Mouse (Mus musculus) liver, adult 10 weeks (tissue): ENCODE measurements around the gene Olfr1090. TPM values are rescaled to one million over a fixed set of nuclear protein-coding genes. Genes with fewer than 3 reads are reported as not detected.

Source experiments
- polyA plus RNA-seq: library from polyadenylated mRNA; stranded (reverse); fragments of 350-450 nt; fragmentation: Illumina TruSeq; extraction: RNeasy Lipid Tissue Mini Kit (QIAGEN cat#74804); gene quantifications from one replicate; pipeline ENCODE4 v1.2.3, GENCODE M21; 2014; ENCODE audit warnings: low read depth, low replicate concordance

The Olfr1090 gene
- polyA plus RNA-seq = not detected

GRCm38 (mm10) chr2:86758893-86759292 is at the start of gene Olfr1090:
TSS of gene Olfr1090 (minus strand) at chr2:86758993.

GRCm38 (mm10) chr2:86782179-86782578 is 23.4 kb upstream of the Olfr1090 start, which contains the start of gene Olfr1093:
TSS of gene Olfr1093 (plus strand) at chr2:86782479.

GRCm38 (mm10) chr2:86733601-86734000 is 25.2 kb downstream of the Olfr1090 start, which contains the start of gene Olfr1089:
TSS of gene Olfr1089 (minus strand) at chr2:86733701.

Other genes with a start within 250 kb of the Olfr1090 start
- not detected for gene Olfr1079, start 216.5 kb downstream of the Olfr1090 start, polyA plus RNA-seq
- not detected for gene Olfr1080, start 200.8 kb downstream of the Olfr1090 start, polyA plus RNA-seq
- gene Olfr1082, start 160.0 kb downstream of the Olfr1090 start, polyA plus RNA-seq = not detected
- gene Olfr1084, start 119.3 kb downstream of the Olfr1090 start, polyA plus RNA-seq = not detected
- not detected for gene Olfr1085, start 97.0 kb downstream of the Olfr1090 start, polyA plus RNA-seq
- not detected for gene Olfr1086, start 78.9 kb downstream of the Olfr1090 start, polyA plus RNA-seq
- gene Olfr1087, start 60.6 kb downstream of the Olfr1090 start, polyA plus RNA-seq = not detected
- not detected for gene Olfr1089, start 25.3 kb downstream of the Olfr1090 start, polyA plus RNA-seq
- gene Olfr1093, start 23.5 kb upstream of the Olfr1090 start, polyA plus RNA-seq = not detected
- not detected for gene Olfr141, start 51.0 kb upstream of the Olfr1090 start, polyA plus RNA-seq
- gene Olfr1094, start 65.7 kb upstream of the Olfr1090 start, polyA plus RNA-seq = not detected
- gene Olfr1095, start 92.7 kb upstream of the Olfr1090 start, polyA plus RNA-seq = not detected
- gene Gm13723, start 115.8 kb upstream of the Olfr1090 start, polyA plus RNA-seq = not detected
- not detected for gene Olfr1097, start 133.2 kb upstream of the Olfr1090 start, polyA plus RNA-seq
- gene Olfr1098, start 165.6 kb upstream of the Olfr1090 start, polyA plus RNA-seq = not detected
- not detected for gene Olfr1099, start 201.7 kb upstream of the Olfr1090 start, polyA plus RNA-seq
- not detected for gene Olfr1100, start 221.0 kb upstream of the Olfr1090 start, polyA plus RNA-seq
- not detected for gene Olfr1101, start 232.2 kb upstream of the Olfr1090 start, polyA plus RNA-seq
- not detected for gene Olfr1102, start 239.4 kb upstream of the Olfr1090 start, polyA plus RNA-seq